Comparison of ENCODE assay signal across 8 mouse cellular contexts in genomic region chr6:125147329-125147728, GRCm38 (mm10). TPM values are rescaled to one million over a fixed set of nuclear protein-coding genes. Genes with fewer than 3 reads are reported as not detected.
DNase-seq lines count a peak whose midpoint lies in the region; ATAC-seq and TF ChIP-seq lines count a peak whose summit lies in the region.

No protein-coding gene starts in this region.

- peaks cover 3% of the 10 kb centered on the region; the same call in 1 of the 2 replicates for H3K36me3 ChIP-seq in heart, adult 2 months (ENCODE audit: control insufficient read depth, insufficient read depth, low read length)
- H3K36me3 ChIP-seq in E14TG2a.4 (ENCODE audit: insufficient read depth, low read length), result peaks cover 72% of the 10 kb centered on the region
- peaks cover 36% of the 10 kb centered on the region for H3K36me3 ChIP-seq in forebrain, embryonic 14.5 days (ENCODE audit: control insufficient read depth, insufficient read depth, low read length)
- H3K36me3 ChIP-seq in liver, embryonic 13.5 days, result peaks cover 40% of the 10 kb centered on the region

- peaks cover 32% of the 10 kb centered on the region for H3K4me1 ChIP-seq in heart, adult 2 months (ENCODE audit: control insufficient read depth, insufficient read depth, low read length)
- peaks cover 87% of the 10 kb centered on the region for H3K4me1 ChIP-seq in E14TG2a.4 (replicated peaks; ENCODE audit: low read depth, low read length)
- H3K4me1 ChIP-seq in forebrain, embryonic 14.5 days (ENCODE audit: control insufficient read depth, insufficient read depth, low read length), result peaks cover 20% of the 10 kb centered on the region
- peaks cover 73% of the 10 kb centered on the region for H3K4me1 ChIP-seq in liver, embryonic 13.5 days (replicated peaks)

- peak overlapping the region; percentile 95 for H3K4me3 ChIP-seq in heart, adult 2 months
- peak overlapping the region; percentile 92; the same call in 1 of the 2 replicates for H3K4me3 ChIP-seq in E14TG2a.4 (replicated peaks; ENCODE audit: low read length)
- H3K4me3 ChIP-seq in forebrain, embryonic 14.5 days (ENCODE audit: low read depth, low read length), result no peak overlapping the region
- peak overlapping the region; percentile 88; the same call in 1 of the 2 replicates for H3K4me3 ChIP-seq in liver, embryonic 13.5 days (replicated peaks)

- intact Hi-C loops in heart, adult 2 months (cut with DNase I), result loop anchor here (2.0 kb wide), 1 partner anchor 13 kb away; no protein-coding TSS in a partner anchor
- intact Hi-C loops in left cerebral cortex, postnatal 14 days (cut with DNase I), result loop anchor here (5.0 kb wide), 1 partner anchor 125 kb away; no protein-coding TSS in a partner anchor

- H3K9ac ChIP-seq in heart, adult 2 months (ENCODE audit: low read depth, low read length), result peak overlapping the region; percentile 40
- peak overlapping the region; percentile 32; the same call in 1 of the 2 replicates for H3K9ac ChIP-seq in forebrain, embryonic 14.5 days (ENCODE audit: low read length)
- 0 out of 2 replicates have a peak overlapping the region, but pooled peaks have one; percentile 90 for H3K9ac ChIP-seq in liver, embryonic 13.5 days

- H3K79me2 ChIP-seq in heart, adult 2 months (replicated peaks; ENCODE audit: control insufficient read depth, insufficient read depth, low read length), result peaks cover 2% of the 10 kb centered on the region

- no peak for TF ChIP-seq CTCF in heart, adult 2 months (IDR thresholded peaks at IDR 0.05)
- no peak for TF ChIP-seq CTCF in E14TG2a.4 (conservative IDR thresholded peaks at IDR 0.05; ENCODE audit: low read length)

- no peak for TF ChIP-seq EP300 in heart, adult 2 months (IDR thresholded peaks at IDR 0.05; ENCODE audit: insufficient read depth, low read depth, low read length)

- WGBS in heart, adult 2 months, result 38% methylated on average over 10 of the region's 10 CpGs
- WGBS in forebrain, embryonic 14.5 days, result 70% methylated on average over 10 of the region's 10 CpGs
- WGBS in liver, embryonic 13.5 days (ENCODE audit: insufficient replicate concordance), result 67% methylated on average over 10 of the region's 10 CpGs

- peak overlapping the region; percentile 98 for H3K4me2 ChIP-seq in forebrain, embryonic 14.5 days (ENCODE audit: low read length)
- H3K4me2 ChIP-seq in liver, embryonic 13.5 days, result peak overlapping the region; percentile 97

- H3K27ac ChIP-seq in heart, adult 2 months, result peak overlapping the region; percentile 89
- 0 out of 2 replicates have a peak overlapping the region, but pooled peaks have one; percentile 14 for H3K27ac ChIP-seq in forebrain, embryonic 14.5 days (ENCODE audit: low read depth, low read length)
- no peak overlapping the region; the same call in 1 of the 2 replicates for H3K27ac ChIP-seq in liver, embryonic 13.5 days

- H3K27me3 ChIP-seq in heart, adult 2 months (ENCODE audit: control insufficient read depth, insufficient read depth, low read length), result no peaks in the 10 kb centered on the region
- H3K27me3 ChIP-seq in E14TG2a.4 (ENCODE audit: insufficient read depth, low read length), result no peaks in the 10 kb centered on the region
- no peaks in the 10 kb centered on the region for H3K27me3 ChIP-seq in forebrain, embryonic 14.5 days (replicated peaks; ENCODE audit: control insufficient read depth, insufficient read depth, low read length)
- no peaks in the 10 kb centered on the region for H3K27me3 ChIP-seq in liver, embryonic 13.5 days

- no peak for TF ChIP-seq POLR2A in heart, adult 2 months (IDR thresholded peaks at IDR 0.05; ENCODE audit: insufficient read depth, low read depth, low read length)

- ATAC-seq in forebrain, embryonic 14.5 days, result no peak
- no peak for ATAC-seq in liver, embryonic 13.5 days (ENCODE audit: low read depth)
- ATAC-seq in erythroid progenitor cell, adult 5-6 weeks (replicated peaks; ENCODE audit: low FRiP score, poor library complexity, severe bottlenecking), result no peak

- H3K9me3 ChIP-seq in E14TG2a.4 (ENCODE audit: low read length), result no peaks in the 10 kb centered on the region
- no peaks in the 10 kb centered on the region for H3K9me3 ChIP-seq in forebrain, embryonic 14.5 days (replicated peaks; ENCODE audit: control insufficient read depth, low read length)
- no peaks in the 10 kb centered on the region for H3K9me3 ChIP-seq in liver, embryonic 13.5 days (replicated peaks)

- DNase-seq in heart, adult 2 months, result no peak
- no peak for DNase-seq in heart, adult 8-10 months (ENCODE audit: low spot score)
- no peak for DNase-seq in forebrain, embryonic 14.5 days (ENCODE audit: low spot score)
- DNase-seq in liver, embryonic 13.5 days, result no peak
- no peak for DNase-seq in thymus, postnatal 25 days
- no peak for DNase-seq in left cerebral cortex, postnatal 14 days (ENCODE audit: low spot score in 2 of 2)

RNA-seq across cellular contexts. Expression of gene Iffo1, which starts 2.3 kb away (rescaled TPM):
- total RNA-seq in heart, adult 2 months (2021), result 1 to 10 TPM; 5.7 to 7.0 TPM
- 19.7 and 21.8 TPM in 2 replicates for polyA plus RNA-seq in heart, adult 2 months (2012; rRNA removed)
- total RNA-seq in heart, adult 8-10 months (2022), result 10 to 100 TPM in 2 of 4 experiments, 1 to 10 TPM in 2; 5.2 to 11.9 (median 9.4) TPM
- 10.8 and 13.4 TPM in 2 replicates for polyA plus RNA-seq in forebrain, embryonic 14.5 days (2014; fragmentation: Nextera tagmentation; extraction: Ambion mirVana)
- polyA plus RNA-seq in liver, embryonic 13.5 days (2015; fragmentation: Nextera tagmentation; extraction: Ambion mirVana), result 3.7 and 3.9 TPM in 2 replicates
- total RNA-seq in erythroid progenitor cell, adult 5-6 weeks (2015; ENCODE audit: low replicate concordance), result 5.9 and 11.5 TPM in 2 replicates
- 9.7 and 15.7 TPM in 2 replicates for total RNA-seq in erythroid progenitor cell, adult 5-6 weeks (2017; ENCODE audit: low replicate concordance)
- 10 to 100 TPM; 51.9 to 57.4 TPM for total RNA-seq in left cerebral cortex, postnatal 14 days (2021)

RNA-seq across cellular contexts. Expression of gene Nop2, which starts 15.6 kb away (rescaled TPM):
- total RNA-seq in heart, adult 2 months (2021), result 10 to 100 TPM; 18.9 to 20.3 TPM
- 8.3 and 13.6 TPM in 2 replicates for polyA plus RNA-seq in heart, adult 2 months (2012; rRNA removed)
- 10 to 100 TPM; 16.5 to 21.5 (median 20.3) TPM for total RNA-seq in heart, adult 8-10 months (2022)
- polyA plus RNA-seq in forebrain, embryonic 14.5 days (2014; fragmentation: Nextera tagmentation; extraction: Ambion mirVana), result 46.8 and 52.7 TPM in 2 replicates
- polyA plus RNA-seq in liver, embryonic 13.5 days (2015; fragmentation: Nextera tagmentation; extraction: Ambion mirVana), result 60.6 and 65.5 TPM in 2 replicates
- 6.7 and 17.3 TPM in 2 replicates for total RNA-seq in erythroid progenitor cell, adult 5-6 weeks (2015; ENCODE audit: low replicate concordance)
- 5.7 and 8.9 TPM in 2 replicates for total RNA-seq in erythroid progenitor cell, adult 5-6 weeks (2017; ENCODE audit: low replicate concordance)
- total RNA-seq in left cerebral cortex, postnatal 14 days (2021), result 10 to 100 TPM; 28.8 to 32.3 TPM

RNA-seq across cellular contexts. Expression of gene Gapdh, which starts 18.9 kb away (rescaled TPM):
- total RNA-seq in heart, adult 2 months (2021), result 1,000 to 10,000 TPM; 4,018 to 4,312 TPM
- 7,726 and 8,318 TPM in 2 replicates for polyA plus RNA-seq in heart, adult 2 months (2012; rRNA removed)
- 1,000 to 10,000 TPM; 4,410 to 5,784 (median 5,238) TPM for total RNA-seq in heart, adult 8-10 months (2022)
- polyA plus RNA-seq in forebrain, embryonic 14.5 days (2014; fragmentation: Nextera tagmentation; extraction: Ambion mirVana), result 1,676 and 1,964 TPM in 2 replicates
- 1,179 and 1,220 TPM in 2 replicates for polyA plus RNA-seq in liver, embryonic 13.5 days (2015; fragmentation: Nextera tagmentation; extraction: Ambion mirVana)
- total RNA-seq in erythroid progenitor cell, adult 5-6 weeks (2015; ENCODE audit: low replicate concordance), result 683 and 752 TPM in 2 replicates
- 153 and 228 TPM in 2 replicates for total RNA-seq in erythroid progenitor cell, adult 5-6 weeks (2017; ENCODE audit: low replicate concordance)
- 1,000 to 10,000 TPM; 2,273 to 2,303 TPM for total RNA-seq in left cerebral cortex, postnatal 14 days (2021)

RNA-seq across cellular contexts. Expression of gene Ncapd2, which starts 44.2 kb away (rescaled TPM):
- total RNA-seq in heart, adult 2 months (2021), result 10 to 100 TPM; 17.6 TPM
- polyA plus RNA-seq in heart, adult 2 months (2012; rRNA removed), result 34.0 and 40.2 TPM in 2 replicates
- 10 to 100 TPM; 14.3 to 18.7 (median 15.6) TPM for total RNA-seq in heart, adult 8-10 months (2022)
- polyA plus RNA-seq in forebrain, embryonic 14.5 days (2014; fragmentation: Nextera tagmentation; extraction: Ambion mirVana), result 64.4 and 67.6 TPM in 2 replicates
- polyA plus RNA-seq in liver, embryonic 13.5 days (2015; fragmentation: Nextera tagmentation; extraction: Ambion mirVana), result 94.5 and 101 TPM in 2 replicates
- total RNA-seq in erythroid progenitor cell, adult 5-6 weeks (2015; ENCODE audit: low replicate concordance), result 953 and 1,019 TPM in 2 replicates
- 924 and 1,011 TPM in 2 replicates for total RNA-seq in erythroid progenitor cell, adult 5-6 weeks (2017; ENCODE audit: low replicate concordance)
- total RNA-seq in left cerebral cortex, postnatal 14 days (2021), result 10 to 100 TPM; 23.5 to 29.6 TPM

RNA-seq across cellular contexts. Expression of gene Mrpl51, which starts 44.3 kb away (rescaled TPM):
- 100 to 1,000 TPM; 303 to 343 TPM for total RNA-seq in heart, adult 2 months (2021)
- 166 and 170 TPM in 2 replicates for polyA plus RNA-seq in heart, adult 2 months (2012; rRNA removed)
- total RNA-seq in heart, adult 8-10 months (2022), result 100 to 1,000 TPM; 313 to 324 (median 318) TPM
- polyA plus RNA-seq in forebrain, embryonic 14.5 days (2014; fragmentation: Nextera tagmentation; extraction: Ambion mirVana), result 160 and 179 TPM in 2 replicates
- 217 and 225 TPM in 2 replicates for polyA plus RNA-seq in liver, embryonic 13.5 days (2015; fragmentation: Nextera tagmentation; extraction: Ambion mirVana)
- 63.3 and 85.8 TPM in 2 replicates for total RNA-seq in erythroid progenitor cell, adult 5-6 weeks (2015; ENCODE audit: low replicate concordance)
- 64.1 and 65.3 TPM in 2 replicates for total RNA-seq in erythroid progenitor cell, adult 5-6 weeks (2017; ENCODE audit: low replicate concordance)
- total RNA-seq in left cerebral cortex, postnatal 14 days (2021), result 10 to 100 TPM; 62.6 to 72.8 TPM

Comparison
In these comparisons a context has a peak if more than half of its experiments do, and no peak if none do; other contexts are left out.
1. H3K9ac ChIP-seq: peak in every context shown above with its lines; median percentile 90 in liver, embryonic 13.5 days; 40 in heart, adult 2 months; 32 in forebrain, embryonic 14.5 days.